Mouse (Mus musculus) neural tube, embryonic 15.5 days (tissue): Measurements from ENCODE around the gene Klf17. TPM values are rescaled to one million over a fixed set of nuclear protein-coding genes. Genes with fewer than 3 reads are reported as not detected.

ENCODE experiments used
- ATAC-seq: fragments of 200-750 bp; cut with Nextera tagmentation; 2 replicates; pipeline ENCODE4 v1.8.0; 2017; ENCODE audit warnings: mild to moderate bottlenecking, moderate TSS enrichment, moderate library complexity; ENCODE audit not compliant: low FRiP score
- H3K27ac ChIP-seq: fragments of 300-500 bp; sonication (generic); replicated peaks from 2 replicates; pipeline ENCODE4 v1.5.1; 2015; ENCODE audit warnings: mild to moderate bottlenecking, inconsistent platforms
- H3K27me3 ChIP-seq: fragments of 300-500 bp; sonication (generic); replicated peaks from 2 replicates; pipeline ENCODE4 v1.6.1; 2015; ENCODE audit warnings: inconsistent platforms
- H3K36me3 ChIP-seq: fragments of 300-500 bp; sonication (generic); 2 replicates; pipeline ENCODE4 v1.6.1; 2015; ENCODE audit warnings: inconsistent platforms
- H3K4me1 ChIP-seq: fragments of 300-500 bp; sonication (generic); 2 replicates; pipeline ENCODE4 v1.6.1; 2015; ENCODE audit warnings: inconsistent platforms
- H3K4me2 ChIP-seq: fragments of 300-500 bp; sonication (generic); 2 replicates; pipeline ENCODE4 v1.6.1; 2015; ENCODE audit warnings: inconsistent platforms, mild to moderate bottlenecking, moderate library complexity
- H3K4me3 ChIP-seq: fragments of 300-500 bp; sonication (generic); replicated peaks from 2 replicates; pipeline ENCODE4 v1.5.1; 2015; ENCODE audit warnings: mild to moderate bottlenecking, inconsistent platforms
- H3K9ac ChIP-seq: fragments of 300-500 bp; sonication (generic); replicated peaks from 2 replicates; pipeline ENCODE4 v1.6.1; 2015; ENCODE audit warnings: mild to moderate bottlenecking, inconsistent platforms
- H3K9me3 ChIP-seq: fragments of 300-500 bp; sonication (generic); replicated peaks from 2 replicates; pipeline ENCODE4 v1.6.1; 2016; ENCODE audit warnings: inconsistent platforms
- WGBS: fragments of 180-500 bp; shearing (Covaris S2); methylation state at CpG from one replicate; pipeline ENCODE4 v1.1.7; 2015; ENCODE audit warnings: mixed read lengths; 5-methylcytosine and 5-hydroxymethylcytosine counted together
- polyA plus RNA-seq: library from polyadenylated mRNA; unstranded; fragments of >200 nt; fragmentation: Nextera tagmentation; extraction: Ambion mirVana; gene quantifications from 2 replicates; pipeline ENCODE4 v1.2.1, GENCODE M21; 2015

Klf17 gene
- polyA plus RNA-seq, 1 experiment from 2014 or later, result not detected

- WGBS, result 44% methylated on average over 8 of the region's 8 CpGs
- H3K36me3 ChIP-seq, result no peaks in the 10 kb centered on the region
- H3K9ac ChIP-seq, result no peak overlapping the region
- H3K4me2 ChIP-seq, result no peak overlapping the region
- no peaks in the 10 kb centered on the region for H3K27me3 ChIP-seq
- no peaks in the 10 kb centered on the region for H3K9me3 ChIP-seq
- ATAC-seq, result no peak
- no peak overlapping the region for H3K4me3 ChIP-seq
- no peaks in the 10 kb centered on the region for H3K4me1 ChIP-seq
- no peak overlapping the region for H3K27ac ChIP-seq
These were observed 27.9 kb downstream of the Klf17 start for GRCm38 (mm10) chr4:117737559-117737958.

DNA sequence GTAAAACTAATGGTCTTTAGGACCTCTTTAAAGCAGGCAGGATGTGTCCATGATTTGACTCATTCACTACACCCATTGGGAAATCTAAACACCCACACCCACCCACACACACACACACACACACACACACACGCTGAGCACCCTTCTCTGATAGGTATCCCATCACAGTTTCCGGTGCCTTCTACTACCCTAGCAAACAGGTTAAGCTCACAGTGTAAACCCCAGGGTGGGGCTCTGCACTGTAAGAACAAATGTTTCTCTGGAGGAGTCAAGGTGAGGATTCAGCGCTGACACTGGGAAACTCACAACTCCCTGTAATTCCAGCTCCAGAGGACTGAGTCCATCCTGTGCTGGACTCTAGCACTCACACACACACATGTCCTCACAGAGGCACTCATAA is 33.5 kb downstream of the Klf17 start:
- Histone ChIP-seq H3K4me1 (no peaks in the 10 kb centered on the region), H3K4me2 (no peak overlapping the region), H3K4me3 (no peak overlapping the region), H3K27me3 (no peaks in the 10 kb centered on the region), H3K9ac (no peak overlapping the region), H3K36me3 (no peaks in the 10 kb centered on the region), H3K9me3 (no peaks in the 10 kb centered on the region), H3K27ac (no peak overlapping the region)
- 87% methylated on average over 3 of the region's 3 CpGs for WGBS
- no peak for ATAC-seq

- no peak for ATAC-seq
- no peaks in the 10 kb centered on the region for H3K4me1 ChIP-seq
- no peak within 1 kb of the TSS for H3K27ac ChIP-seq
- H3K9me3 ChIP-seq, result no peaks in the 10 kb centered on the region
- no peak within 1 kb of the TSS for H3K4me2 ChIP-seq
- no peaks in the 10 kb centered on the region for H3K36me3 ChIP-seq
- no peak within 1 kb of the TSS for H3K9ac ChIP-seq
- no peak within 1 kb of the TSS for H3K4me3 ChIP-seq
- 90% methylated on average over 1 of the region's 1 CpGs for WGBS
- H3K27me3 ChIP-seq, result no peaks in the 10 kb centered on the region
These were observed 41.3 kb downstream of the Klf17 start, which contains the start of gene Gm12845 for GRCm38 (mm10) chr4:117724112-117724511. Gene Gm12845, plus strand, starts transcription at chr4:117724412.

- Histone ChIP-seq H3K27ac (no peak overlapping the region), H3K4me3 (no peak overlapping the region), H3K36me3 (no peaks in the 10 kb centered on the region), H3K9ac (no peak overlapping the region), H3K4me2 (no peak overlapping the region), H3K27me3 (no peaks in the 10 kb centered on the region), H3K4me1 (no peaks in the 10 kb centered on the region), H3K9me3 (no peaks in the 10 kb centered on the region)
- 83% methylated on average over 6 of the region's 6 CpGs for WGBS
- no peak for ATAC-seq
These were observed 51.9 kb downstream of the Klf17 start for GRCm38 (mm10) chr4:117713303-117714098.

DNA sequence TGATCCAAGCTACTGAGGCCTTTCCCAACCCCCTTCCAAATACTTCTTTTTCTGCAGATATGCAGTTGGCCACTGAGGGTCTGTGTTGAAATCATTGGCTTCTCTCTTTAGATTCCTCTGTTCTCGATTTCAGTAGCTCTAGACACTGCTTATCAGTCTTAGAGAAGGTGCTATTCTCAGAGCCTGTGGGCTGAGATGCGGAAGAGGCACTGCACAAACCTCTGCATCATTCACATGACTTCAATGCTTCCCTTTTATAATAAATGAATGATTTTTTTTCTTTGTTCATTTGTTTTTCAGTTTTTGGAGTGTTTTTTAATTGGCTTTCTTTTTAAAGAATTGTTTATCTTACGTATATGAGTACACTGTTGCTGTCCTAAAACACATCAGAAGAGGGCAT is 53.1 kb downstream of the Klf17 start:
- Histone ChIP-seq H3K4me2 (no peak overlapping the region), H3K9me3 (no peaks in the 10 kb centered on the region), H3K27ac (no peak overlapping the region), H3K36me3 (no peaks in the 10 kb centered on the region), H3K4me3 (no peak overlapping the region), H3K9ac (no peak overlapping the region), H3K27me3 (no peaks in the 10 kb centered on the region), H3K4me1 (no peaks in the 10 kb centered on the region)
- ATAC-seq, result no peak
- 87% methylated on average over 3 of the region's 3 CpGs for WGBS

- Histone ChIP-seq H3K27me3 (no peaks in the 10 kb centered on the region), H3K36me3 (no peaks in the 10 kb centered on the region), H3K9ac (no peak overlapping the region), H3K9me3 (no peaks in the 10 kb centered on the region), H3K4me1 (no peaks in the 10 kb centered on the region), H3K4me2 (no peak overlapping the region), H3K27ac (no peak overlapping the region), H3K4me3 (no peak overlapping the region)
- no peak for ATAC-seq
- WGBS, result 77% methylated on average over 3 of the region's 3 CpGs
These were observed 56.5 kb downstream of the Klf17 start for GRCm38 (mm10) chr4:117708780-117709550.

Other genes with a start within 250 kb of the Klf17 start
- 223 and 244 TPM in 2 replicates for gene Eri3, start 215.3 kb downstream of the Klf17 start, polyA plus RNA-seq
- gene Dmap1, start 83.4 kb downstream of the Klf17 start, polyA plus RNA-seq, result 70.7 and 73.1 TPM in 2 replicates
- gene Gm12845, start 41.2 kb downstream of the Klf17 start, polyA plus RNA-seq, result not detected in 2 replicates
- gene Slc6a9, start 68.9 kb upstream of the Klf17 start, polyA plus RNA-seq, result 51.5 and 52.5 TPM in 2 replicates
- 1.4 and 1.6 TPM in 2 replicates for gene Ccdc24, start 106.9 kb upstream of the Klf17 start, polyA plus RNA-seq
- 49.6 and 58.6 TPM in 2 replicates for gene B4galt2, start 117.8 kb upstream of the Klf17 start, polyA plus RNA-seq
- gene Atp6v0b, start 121.7 kb upstream of the Klf17 start, polyA plus RNA-seq, result 544 and 626 TPM in 2 replicates
- gene Dph2, start 126.4 kb upstream of the Klf17 start, polyA plus RNA-seq, result 21.3 and 21.8 TPM in 2 replicates
- 56.9 and 59.3 TPM in 2 replicates for gene Ipo13, start 149.4 kb upstream of the Klf17 start, polyA plus RNA-seq
- 1.1 and 2.3 TPM in 2 replicates for gene Artn, start 164.1 kb upstream of the Klf17 start, polyA plus RNA-seq